Mouse (Mus musculus): ENCODE results near the gene Hapln2. TPM values are rescaled to one million over a fixed set of nuclear protein-coding genes. Genes with fewer than 3 reads are reported as not detected.

The Hapln2 gene
- polyA plus RNA-seq, 1 experiment from 2014 or later = 0.43 TPM

DNA sequence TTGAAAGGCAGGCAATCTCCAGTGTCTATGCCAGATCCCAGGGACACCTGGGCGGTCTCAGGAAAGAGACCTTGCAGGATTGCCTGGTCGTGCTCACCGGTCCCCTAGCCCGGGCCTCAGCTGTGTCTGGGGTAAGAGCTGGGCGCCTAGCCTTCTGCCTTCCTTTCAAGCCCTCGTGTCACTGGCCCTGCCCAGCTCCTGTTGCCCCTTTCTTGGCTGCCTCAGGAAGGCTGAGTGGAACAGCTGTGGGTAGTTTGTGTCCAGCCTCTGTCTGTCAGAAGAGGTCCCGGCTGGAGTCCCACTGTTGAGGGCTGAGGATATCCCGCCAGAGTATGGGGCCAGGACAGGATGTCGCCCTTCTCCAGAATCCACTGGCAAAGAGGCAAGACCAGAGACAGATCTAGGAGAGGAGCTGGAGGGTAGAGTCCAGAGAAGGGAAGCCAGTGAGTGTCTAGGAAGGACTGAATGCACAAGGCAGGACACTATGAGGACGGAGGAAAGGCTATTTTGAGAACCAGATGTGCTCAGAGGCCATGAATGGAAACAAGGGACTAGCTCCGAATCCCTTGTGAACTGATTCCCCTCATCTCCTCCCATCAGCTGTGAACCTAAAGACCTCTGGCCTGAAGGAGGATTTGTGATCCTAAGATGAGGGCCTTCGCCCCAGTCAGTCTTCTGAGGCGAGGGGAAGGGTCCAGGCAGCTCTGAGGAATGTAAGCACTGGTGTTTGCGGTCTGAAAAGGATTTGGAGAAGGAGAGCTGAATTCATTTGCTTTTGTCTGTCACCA, 53.6 kb downstream of the Hapln2 start:
- Histone ChIP-seq H3K36me3 (peaks cover 34% of the 10 kb centered on the region), H3K27ac (replicated peaks) (peak overlapping the region; percentile 98), H3K4me3 (peak overlapping the region; percentile 86), H3K27me3 (no peaks in the 10 kb centered on the region), H3K4me1 (peaks cover 68% of the 10 kb centered on the region), H3K9ac (replicated peaks) (peak overlapping the region; percentile 96), H3K4me2 (replicated peaks) (peak overlapping the region; percentile 75), H3K9me3 (no peaks in the 10 kb centered on the region)
- ATAC-seq (ENCODE audit: low FRiP score, low read depth) = peak; percentile 7; the same call in 1 of the 2 replicates
- 8% methylated on average over 14 of the region's 14 CpGs for WGBS

GRCm38 (mm10) chr3:87972776-87973175, 54.6 kb downstream of the Hapln2 start:
- peaks cover 24% of the 10 kb centered on the region for H3K36me3 ChIP-seq
- H3K27me3 ChIP-seq = 0 out of 2 replicates have a peak, but pooled peaks cover 4% of the 10 kb centered on the region
- H3K9ac ChIP-seq (replicated peaks) = peak overlapping the region; percentile 96
- 19% methylated on average over 5 of the region's 5 CpGs for WGBS
- peaks cover 59% of the 10 kb centered on the region for H3K4me1 ChIP-seq
- ATAC-seq (ENCODE audit: low FRiP score, low read depth) = no peak
- no peaks in the 10 kb centered on the region for H3K9me3 ChIP-seq
- H3K4me2 ChIP-seq (replicated peaks) = peak overlapping the region; percentile 75
- peak overlapping the region; percentile 98 for H3K27ac ChIP-seq (replicated peaks)
- peak overlapping the region; percentile 86 for H3K4me3 ChIP-seq

- H3K4me2 ChIP-seq (replicated peaks) = peak overlapping the region; percentile 75
- H3K9me3 ChIP-seq = no peaks in the 10 kb centered on the region
- 0 out of 2 replicates have a peak, but pooled peaks cover 4% of the 10 kb centered on the region for H3K27me3 ChIP-seq
- peak overlapping the region; percentile 98 for H3K27ac ChIP-seq (replicated peaks)
- 2% methylated on average over 8 of the region's 8 CpGs for WGBS
- peaks cover 58% of the 10 kb centered on the region for H3K4me1 ChIP-seq
- ATAC-seq (ENCODE audit: low FRiP score, low read depth) = 0 out of 2 replicates have a peak, but pooled peaks have one; percentile 10
- H3K9ac ChIP-seq (replicated peaks) = peak overlapping the region; percentile 96
- peaks cover 20% of the 10 kb centered on the region for H3K36me3 ChIP-seq
- H3K4me3 ChIP-seq = peak overlapping the region; percentile 86
Observed at GRCm38 (mm10) chr3:87972203-87972664, 55.1 kb downstream of the Hapln2 start.

Other genes starting within 250 kb of the Hapln2 start
- 3.0 and 3.9 TPM in 2 replicates for gene Ntrk1, start 232.4 kb downstream of the Hapln2 start, polyA plus RNA-seq (2016; fragmentation: Nextera tagmentation; extraction: Ambion mirVana)
- gene Insrr, start 230.6 kb downstream of the Hapln2 start, polyA plus RNA-seq (2016; fragmentation: Nextera tagmentation; extraction: Ambion mirVana) = 1.2 TPM in 2 replicates
- gene Pear1, start 203.3 kb downstream of the Hapln2 start, polyA plus RNA-seq (2016; fragmentation: Nextera tagmentation; extraction: Ambion mirVana) = 8.9 and 12.6 TPM in 2 replicates
- gene Sh2d2a, start 180.8 kb downstream of the Hapln2 start, polyA plus RNA-seq (2016; fragmentation: Nextera tagmentation; extraction: Ambion mirVana) = not detected in 2 replicates
- 15.7 and 15.9 TPM in 2 replicates for gene Prcc, start 142.0 kb downstream of the Hapln2 start, polyA plus RNA-seq (2016; fragmentation: Nextera tagmentation; extraction: Ambion mirVana)
- gene Hdgf, start 121.3 kb downstream of the Hapln2 start, polyA plus RNA-seq (2016; fragmentation: Nextera tagmentation; extraction: Ambion mirVana) = 233 and 243 TPM in 2 replicates
- gene Mrpl24, start 108.1 kb downstream of the Hapln2 start, polyA plus RNA-seq (2016; fragmentation: Nextera tagmentation; extraction: Ambion mirVana) = 73.5 and 77.8 TPM in 2 replicates
- 78.7 and 79.0 TPM in 2 replicates for gene Isg20l2, start 97.3 kb downstream of the Hapln2 start, polyA plus RNA-seq (2016; fragmentation: Nextera tagmentation; extraction: Ambion mirVana)
- gene Rrnad1, start 96.9 kb downstream of the Hapln2 start, polyA plus RNA-seq (2016; fragmentation: Nextera tagmentation; extraction: Ambion mirVana) = 23.5 and 24.2 TPM in 2 replicates
- gene Crabp2, start 78.9 kb downstream of the Hapln2 start, polyA plus RNA-seq (2016; fragmentation: Nextera tagmentation; extraction: Ambion mirVana) = 291 and 335 TPM in 2 replicates
- 183 and 196 TPM in 2 replicates for gene Nes, start 56.5 kb downstream of the Hapln2 start, polyA plus RNA-seq (2016; fragmentation: Nextera tagmentation; extraction: Ambion mirVana)
- 0.63 and 1.1 TPM in 2 replicates for gene Bcan, start 27.4 kb downstream of the Hapln2 start, polyA plus RNA-seq (2016; fragmentation: Nextera tagmentation; extraction: Ambion mirVana)
- gene Gpatch4, start 15.5 kb upstream of the Hapln2 start, polyA plus RNA-seq (2016; fragmentation: Nextera tagmentation; extraction: Ambion mirVana) = 26.5 and 27.1 TPM in 2 replicates
- 124 and 128 TPM in 2 replicates for gene Naxe, start 30.9 kb upstream of the Hapln2 start, polyA plus RNA-seq (2016; fragmentation: Nextera tagmentation; extraction: Ambion mirVana)
- gene Ttc24, start 50.7 kb upstream of the Hapln2 start, polyA plus RNA-seq (2016; fragmentation: Nextera tagmentation; extraction: Ambion mirVana) = not detected in 2 replicates
- gene Iqgap3, start 54.4 kb upstream of the Hapln2 start, polyA plus RNA-seq (2016; fragmentation: Nextera tagmentation; extraction: Ambion mirVana) = 20.7 and 20.8 TPM in 2 replicates
- gene Mef2d, start 114.8 kb upstream of the Hapln2 start, polyA plus RNA-seq (2016; fragmentation: Nextera tagmentation; extraction: Ambion mirVana) = 15.1 and 17.6 TPM in 2 replicates
- gene Rhbg, start 227.1 kb upstream of the Hapln2 start, polyA plus RNA-seq (2016; fragmentation: Nextera tagmentation; extraction: Ambion mirVana) = 0.26 TPM in 1 of 2 replicates, not detected in the other

All from midbrain, embryonic 12.5 days (tissue).